Mouse (Mus musculus) hindbrain, embryonic 14.5 days (tissue): ENCODE measurements around the gene Nuak2. TPM values are rescaled to one million over a fixed set of nuclear protein-coding genes. Genes with fewer than 3 reads are reported as not detected.
"Not testable (repeated sequence)": the region's sequence is repeated elsewhere in the genome, so short reads cannot be mapped to it uniquely, and the experiment has no call there.

Source experiments
- ATAC-seq: fragments of 200-750 bp; cut with Nextera tagmentation; 2 replicates; pipeline ENCODE4 v1.8.0; 2017; ENCODE audit warnings: moderate number of reproducible peaks, mild to moderate bottlenecking, moderate TSS enrichment, moderate library complexity; ENCODE audit not compliant: low FRiP score
- DNase-seq: peaks from one replicate; pipeline ENCODE4 v3.0.0-alpha.2; 2015; ENCODE audit warnings: low spot score
- H3K27ac ChIP-seq: fragments of 300-500 bp; sonication (generic); 2 replicates; pipeline ENCODE4 v1.5.1; 2014; ENCODE audit warnings: mild to moderate bottlenecking, moderate library complexity
- H3K27me3 ChIP-seq: fragments of 300-500 bp; sonication (generic); 2 replicates; pipeline ENCODE4 v1.6.1; 2014; ENCODE audit warnings: mild to moderate bottlenecking, low read length, mixed read lengths; ENCODE audit not compliant: control insufficient read depth, insufficient read depth
- H3K36me3 ChIP-seq: fragments of 300-500 bp; sonication (generic); replicated peaks from 2 replicates; pipeline ENCODE4 v1.6.1; 2014; ENCODE audit not compliant: control insufficient read depth, insufficient read depth
- H3K4me1 ChIP-seq: fragments of 300-500 bp; sonication (generic); replicated peaks from 2 replicates; pipeline ENCODE4 v1.6.1; 2014; ENCODE audit warnings: antibody characterized with exemption, low read length, mixed read lengths; ENCODE audit not compliant: control insufficient read depth, insufficient read depth
- H3K4me2 ChIP-seq: fragments of 300-500 bp; sonication (generic); replicated peaks from 2 replicates; pipeline ENCODE4 v1.6.1; 2014; ENCODE audit warnings: mild to moderate bottlenecking, moderate library complexity
- H3K4me3 ChIP-seq: fragments of 300-500 bp; sonication (generic); replicated peaks from 2 replicates; pipeline ENCODE4 v1.5.1; 2014; ENCODE audit warnings: mild to moderate bottlenecking, low read length
- H3K9ac ChIP-seq: fragments of 300-500 bp; sonication (generic); 2 replicates; pipeline ENCODE4 v1.6.1; 2014
- H3K9me3 ChIP-seq: fragments of 300-500 bp; sonication (generic); 2 replicates; pipeline ENCODE4 v1.6.1; 2016; ENCODE audit warnings: low read length; ENCODE audit not compliant: control insufficient read depth
- WGBS: fragments of 180-500 bp; shearing (Covaris S2); extraction: QIAGEN DNeasy Blood & Tissue Kit; methylation state at CpG from one replicate; pipeline ENCODE4 v1.1.7; 2014; 5-methylcytosine and 5-hydroxymethylcytosine counted together
- polyA plus RNA-seq: library from polyadenylated mRNA; unstranded; fragments of >200 nt; fragmentation: Nextera tagmentation; extraction: Ambion mirVana; gene quantifications from 2 replicates; pipeline ENCODE4 v1.2.1, GENCODE M21; 2014

Gene Nuak2
- polyA plus RNA-seq, 1 experiment from 2014 or later, result 10.7 TPM

- H3K27me3 ChIP-seq, result no peaks in the 10 kb centered on the region
- H3K4me2 ChIP-seq, result no peak overlapping the region
- DNase-seq, result no peak
- H3K36me3 ChIP-seq, result no peaks in the 10 kb centered on the region
- WGBS, result 75% methylated on average over 3 of the region's 3 CpGs
- H3K9ac ChIP-seq, result no peak overlapping the region
- H3K27ac ChIP-seq, result no peak overlapping the region
- H3K4me1 ChIP-seq, result no peaks in the 10 kb centered on the region
- no peak overlapping the region for H3K4me3 ChIP-seq
- no peaks in the 10 kb centered on the region for H3K9me3 ChIP-seq
- no peak for ATAC-seq
Measured at GRCm38 (mm10) chr1:132342518-132342917, 26.6 kb downstream of the Nuak2 start.

GRCm38 (mm10) chr1:132343191-132343590 is 27.3 kb downstream of the Nuak2 start:
- Histone ChIP-seq H3K27ac (no peak overlapping the region), H3K9me3 (no peaks in the 10 kb centered on the region), H3K27me3 (no peaks in the 10 kb centered on the region), H3K4me3 (no peak overlapping the region), H3K4me2 (no peak overlapping the region), H3K4me1 (no peaks in the 10 kb centered on the region), H3K9ac (no peak overlapping the region), H3K36me3 (no peaks in the 10 kb centered on the region)
- WGBS, result 86% methylated on average over 2 of the region's 2 CpGs
- DNase-seq (no peak), ATAC-seq (no peak)

- no peaks in the 10 kb centered on the region for H3K9me3 ChIP-seq
- WGBS, result 100% methylated on average over 1 of the region's 1 CpGs
- no peak overlapping the region for H3K4me2 ChIP-seq
- ATAC-seq, result no peak
- no peak overlapping the region for H3K27ac ChIP-seq
- no peaks in the 10 kb centered on the region for H3K36me3 ChIP-seq
- H3K9ac ChIP-seq, result no peak overlapping the region
- no peaks in the 10 kb centered on the region for H3K4me1 ChIP-seq
- H3K4me3 ChIP-seq, result no peak overlapping the region
- H3K27me3 ChIP-seq, result no peaks in the 10 kb centered on the region
- no peak for DNase-seq
Measured at GRCm38 (mm10) chr1:132343656-132344055, 27.7 kb downstream of the Nuak2 start.

GRCm38 (mm10) chr1:132345514-132345913 is 29.6 kb downstream of the Nuak2 start:
- no peak overlapping the region for H3K9ac ChIP-seq
- H3K27me3 ChIP-seq, result no peaks in the 10 kb centered on the region
- H3K36me3 ChIP-seq, result no peaks in the 10 kb centered on the region
- no peak overlapping the region for H3K27ac ChIP-seq
- ATAC-seq (no peak), DNase-seq (no peak)
- H3K4me2 ChIP-seq, result no peak overlapping the region
- 76% methylated on average over 4 of the region's 4 CpGs for WGBS
- no peak overlapping the region for H3K4me3 ChIP-seq
- H3K9me3 ChIP-seq, result no peaks in the 10 kb centered on the region
- no peaks in the 10 kb centered on the region for H3K4me1 ChIP-seq

GRCm38 (mm10) chr1:132346134-132346851 is 30.4 kb downstream of the Nuak2 start:
- no peaks in the 10 kb centered on the region for H3K4me1 ChIP-seq
- DNase-seq, result no peak
- H3K9ac ChIP-seq, result no peak overlapping the region
- no peak for ATAC-seq
- no peak overlapping the region for H3K4me2 ChIP-seq
- H3K36me3 ChIP-seq, result no peaks in the 10 kb centered on the region
- no peak overlapping the region for H3K27ac ChIP-seq
- H3K9me3 ChIP-seq, result 0 out of 2 replicates have a peak, but pooled peaks cover 7% of the 10 kb centered on the region
- no peaks in the 10 kb centered on the region for H3K27me3 ChIP-seq
- WGBS, result 86% methylated on average over 12 of the region's 12 CpGs
- H3K4me3 ChIP-seq, result no peak overlapping the region

GRCm38 (mm10) chr1:132346951-132347350 is 31.0 kb downstream of the Nuak2 start:
- H3K27me3 ChIP-seq, result no peaks in the 10 kb centered on the region
- ATAC-seq (no peak), DNase-seq (no peak)
- H3K9me3 ChIP-seq, result 0 out of 2 replicates have a peak, but pooled peaks cover 7% of the 10 kb centered on the region
- H3K27ac ChIP-seq, result no peak overlapping the region
- no peak overlapping the region for H3K9ac ChIP-seq
- H3K4me3 ChIP-seq, result no peak overlapping the region
- no peaks in the 10 kb centered on the region for H3K4me1 ChIP-seq
- no peaks in the 10 kb centered on the region for H3K36me3 ChIP-seq
- no peak overlapping the region for H3K4me2 ChIP-seq

GRCm38 (mm10) chr1:132348401-132348800 is 32.5 kb downstream of the Nuak2 start:
- no peak for DNase-seq
- Histone ChIP-seq H3K9me3 (0 out of 2 replicates have a peak, but pooled peaks cover 7% of the 10 kb centered on the region), H3K4me2 (no peak overlapping the region), H3K4me3 (no peak overlapping the region), H3K9ac (no peak overlapping the region), H3K36me3 (no peaks in the 10 kb centered on the region), H3K27me3 (no peaks in the 10 kb centered on the region), H3K27ac (no peak overlapping the region), H3K4me1 (no peaks in the 10 kb centered on the region)
- no peak for ATAC-seq
- WGBS, result 81% methylated on average over 5 of the region's 5 CpGs

GRCm38 (mm10) chr1:132349049-132349448 is 33.1 kb downstream of the Nuak2 start:
- not testable (repeated sequence) for H3K27me3 ChIP-seq, H3K4me2 ChIP-seq, H3K4me1 ChIP-seq, H3K9ac ChIP-seq, H3K4me3 ChIP-seq, ATAC-seq, DNase-seq, H3K27ac ChIP-seq, H3K9me3 ChIP-seq, H3K36me3 ChIP-seq

GRCm38 (mm10) chr1:132349601-132350000 is 33.7 kb downstream of the Nuak2 start:
- H3K27me3 ChIP-seq, H3K4me2 ChIP-seq, DNase-seq, ATAC-seq, H3K4me1 ChIP-seq, H3K36me3 ChIP-seq, H3K27ac ChIP-seq, H3K4me3 ChIP-seq, H3K9me3 ChIP-seq, H3K9ac ChIP-seq: not testable (repeated sequence)
- 93% methylated on average over 3 of the region's 3 CpGs for WGBS

- Histone ChIP-seq H3K9me3 (0 out of 2 replicates have a peak, but pooled peaks cover 7% of the 10 kb centered on the region), H3K27me3 (no peaks in the 10 kb centered on the region), H3K27ac (no peak overlapping the region), H3K9ac (no peak overlapping the region), H3K36me3 (no peaks in the 10 kb centered on the region), H3K4me1 (0 out of 2 replicates have a peak, but pooled peaks cover 7% of the 10 kb centered on the region), H3K4me2 (no peak overlapping the region), H3K4me3 (no peak overlapping the region)
- ATAC-seq (no peak), DNase-seq (no peak)
- 95% methylated on average over 4 of the region's 4 CpGs for WGBS
Measured at GRCm38 (mm10) chr1:132351058-132351457, 35.1 kb downstream of the Nuak2 start.
